Mouse (Mus musculus) lung, postnatal 0 days (tissue): Measurements from ENCODE around the gene Ddx19a. TPM values are rescaled to one million over a fixed set of nuclear protein-coding genes. Genes with fewer than 3 reads are reported as not detected.
"Not testable (repeated sequence)": the region's sequence is repeated elsewhere in the genome, so short reads cannot be mapped to it uniquely, and the experiment has no call there.

Experiments used
- ATAC-seq: fragments of 200-750 bp; cut with Nextera tagmentation; 2 replicates; pipeline ENCODE4 v1.8.0; 2017; ENCODE audit warnings: moderate library complexity
- DNase-seq: peaks from one replicate; pipeline ENCODE4 v3.0.0-alpha.2; 2016; ENCODE audit warnings: low spot score
- H3K27ac ChIP-seq: fragments of 300-500 bp; sonication (generic); 2 replicates; pipeline ENCODE4 v1.5.1; 2014; ENCODE audit warnings: antibody characterized with exemption, mild to moderate bottlenecking, low read length, mixed read lengths
- H3K27me3 ChIP-seq: fragments of 300-500 bp; sonication (generic); replicated peaks from 2 replicates; pipeline ENCODE4 v1.6.1; 2014; ENCODE audit warnings: low read length, mixed read lengths; ENCODE audit not compliant: insufficient read depth
- H3K36me3 ChIP-seq: fragments of 300-500 bp; sonication (generic); 2 replicates; pipeline ENCODE4 v1.6.1; 2014; ENCODE audit warnings: low read length, mixed read lengths; ENCODE audit not compliant: insufficient read depth
- H3K4me1 ChIP-seq: fragments of 300-500 bp; sonication (generic); 2 replicates; pipeline ENCODE4 v1.6.1; 2014; ENCODE audit warnings: antibody characterized with exemption, low read depth, low read length, mixed read lengths; ENCODE audit not compliant: insufficient read depth
- H3K4me2 ChIP-seq: fragments of 300-500 bp; sonication (generic); replicated peaks from 2 replicates; pipeline ENCODE4 v1.6.1; 2014; ENCODE audit warnings: low read depth, mild to moderate bottlenecking, low read length, moderate library complexity, mixed read lengths
- H3K4me3 ChIP-seq: fragments of 300-500 bp; sonication (generic); 2 replicates; pipeline ENCODE4 v1.5.1; 2014; ENCODE audit warnings: low read depth, low read length
- H3K9ac ChIP-seq: fragments of 300-500 bp; sonication (generic); replicated peaks from 2 replicates; pipeline ENCODE4 v1.6.1; 2014; ENCODE audit warnings: low read depth, mild to moderate bottlenecking
- H3K9me3 ChIP-seq: fragments of 300-500 bp; sonication (generic); 2 replicates; pipeline ENCODE4 v1.6.1; 2016; ENCODE audit warnings: low read length, mixed read lengths
- CTCF ChIP-seq: IDR thresholded peaks from 2 replicates; pipeline ENCODE4 v1.5.1; 2016; ENCODE audit warnings: antibody characterized with exemption, mild to moderate bottlenecking
- EP300 ChIP-seq: IDR thresholded peaks from 2 replicates; pipeline ENCODE4 v1.6.1; 2016; ENCODE audit warnings: antibody characterized with exemption, mild to moderate bottlenecking, control low read depth
- WGBS: fragments of 180-500 bp; shearing (Covaris S2); extraction: QIAGEN DNeasy Blood & Tissue Kit; methylation state at CpG from one replicate; pipeline ENCODE4 v1.1.7; 2014; 5-methylcytosine and 5-hydroxymethylcytosine counted together
- polyA plus RNA-seq: library from polyadenylated mRNA; unstranded; fragments of >200 nt; fragmentation: Nextera tagmentation; extraction: Ambion mirVana; gene quantifications from 2 replicates; pipeline ENCODE4 v1.2.1, GENCODE M21; 2015

Gene Ddx19a
- polyA plus RNA-seq, 1 experiment from 2014 or later: 8.4 TPM

DNA sequence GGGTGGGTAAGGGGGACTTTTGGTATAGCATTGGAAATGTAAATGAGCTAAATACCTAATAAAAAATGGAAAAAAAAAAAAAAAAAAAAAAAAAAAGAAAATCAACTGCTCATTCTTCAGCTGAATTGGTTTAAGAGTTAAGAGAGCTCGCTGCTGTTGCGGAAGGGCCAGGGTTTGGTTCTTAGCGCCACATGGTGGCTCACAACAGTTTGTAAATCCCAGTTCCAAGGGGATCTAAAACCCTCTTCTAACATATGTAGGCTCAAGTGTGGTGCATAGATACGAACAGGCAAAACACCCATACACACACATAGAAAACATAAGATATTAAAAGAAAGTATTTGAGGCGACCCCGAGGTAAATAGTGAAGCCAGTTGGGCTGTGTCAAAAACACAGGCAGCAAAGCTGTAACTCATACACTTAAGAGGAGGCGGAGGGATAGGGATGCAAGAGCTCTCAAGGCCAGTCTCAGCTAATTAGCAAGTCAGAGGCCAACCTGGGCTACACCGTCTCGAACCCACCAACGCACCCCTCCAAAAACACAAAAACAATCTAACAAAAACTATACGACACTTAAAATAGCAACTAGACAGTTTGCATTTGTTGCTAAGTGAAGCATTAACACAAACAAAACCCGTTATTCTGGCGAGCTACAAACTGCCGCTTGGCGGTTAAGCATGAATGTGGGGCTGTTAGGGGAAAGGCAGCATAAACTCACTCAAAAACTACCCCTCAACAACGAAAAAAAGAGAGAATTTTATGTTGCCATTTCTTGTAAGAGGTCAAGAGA is 764 bp downstream of the Ddx19a start:
- H3K27ac ChIP-seq: peak overlapping the region; percentile 88
- H3K9me3 ChIP-seq: no peaks in the 10 kb centered on the region
- peak overlapping the region; percentile 76 for H3K9ac ChIP-seq
- DNase-seq: peak; percentile 17
- ATAC-seq: no peak
- peak overlapping the region; percentile 57 for H3K4me2 ChIP-seq
- 0 out of 2 replicates have a peak, but pooled peaks cover 3% of the 10 kb centered on the region for H3K4me1 ChIP-seq
- H3K4me3 ChIP-seq: peak overlapping the region; percentile 91
- no peaks in the 10 kb centered on the region; the same call in 1 of the 2 replicates for H3K36me3 ChIP-seq
- 32% methylated on average over 16 of the region's 16 CpGs for WGBS
- no peaks in the 10 kb centered on the region for H3K27me3 ChIP-seq
- TF ChIP-seq EP300 (no peak), CTCF (no peak)

DNA sequence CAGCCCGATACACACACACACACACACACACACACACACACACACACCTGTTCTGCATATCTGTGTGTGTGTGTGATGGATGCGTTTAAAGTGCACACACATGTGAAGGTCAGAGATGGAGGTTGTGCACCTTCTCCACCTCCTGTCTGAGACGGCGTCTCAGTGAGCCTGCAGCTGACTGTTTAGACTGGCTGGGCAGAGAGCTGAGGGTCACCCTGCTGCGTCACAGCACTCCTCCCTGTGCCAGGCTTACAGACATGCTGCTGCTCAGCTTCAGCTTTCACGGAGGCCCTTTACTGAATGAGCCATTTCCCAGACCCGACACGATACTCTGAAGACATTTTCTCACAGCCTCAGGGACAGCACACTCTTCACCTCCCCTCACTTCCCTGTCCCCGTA is 7.6 kb downstream of the Ddx19a start:
- Histone ChIP-seq H3K4me3 (no peak overlapping the region), H3K9ac (no peak overlapping the region), H3K4me1 (no peaks in the 10 kb centered on the region), H3K27me3 (no peaks in the 10 kb centered on the region), H3K9me3 (no peaks in the 10 kb centered on the region), H3K27ac (no peak overlapping the region), H3K36me3 (peaks cover 35% of the 10 kb centered on the region), H3K4me2 (no peak overlapping the region)
- DNase-seq (no peak), ATAC-seq (no peak)
- no peak for TF ChIP-seq CTCF
- TF ChIP-seq EP300: no peak
- WGBS: 71% methylated on average over 9 of the region's 9 CpGs

DNA sequence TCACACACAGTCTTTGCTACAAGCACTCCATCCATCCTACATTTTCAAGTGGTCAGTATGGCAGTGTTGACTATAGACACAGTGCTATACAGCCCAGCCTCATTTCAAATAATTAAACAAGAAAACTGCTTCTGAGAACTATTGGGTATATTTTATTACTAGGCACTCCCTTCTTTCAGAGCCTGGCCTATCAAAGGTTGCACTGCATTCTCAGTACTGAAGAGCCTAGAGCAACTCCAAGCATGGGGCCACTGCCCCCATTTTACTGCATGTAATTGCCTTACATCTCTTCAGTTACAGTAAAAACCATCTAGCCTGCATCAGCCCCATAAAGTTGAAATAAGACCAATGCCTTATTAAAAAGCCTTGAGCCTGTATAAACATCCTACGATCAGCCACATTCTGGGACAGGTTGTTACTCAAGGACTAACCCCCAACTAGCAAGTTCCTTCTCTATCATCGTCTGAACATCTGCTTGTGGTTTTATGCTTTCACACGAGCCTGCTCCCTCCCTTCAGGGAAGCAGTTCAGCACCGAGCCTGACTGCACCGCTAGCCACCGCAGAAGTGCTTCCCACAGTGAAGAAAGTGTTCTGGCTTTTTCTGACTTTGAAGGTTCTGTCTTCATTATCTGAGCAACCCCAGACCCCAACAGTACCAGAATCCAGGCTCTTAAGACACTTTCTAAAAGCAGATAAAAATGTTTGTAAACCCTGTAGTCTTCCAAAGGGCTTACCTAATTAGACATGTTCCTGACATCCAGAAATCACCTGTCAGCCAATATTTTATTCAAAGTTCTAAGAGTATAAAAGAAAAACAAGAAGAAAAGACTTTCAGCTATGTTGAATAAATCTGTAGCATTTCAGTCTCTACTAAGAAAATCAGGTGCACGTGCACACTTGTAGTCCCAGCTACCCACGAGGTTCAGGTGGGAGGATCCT is 9.5 kb downstream of the Ddx19a start:
- Histone ChIP-seq H3K36me3 (peaks cover 48% of the 10 kb centered on the region), H3K27me3 (no peaks in the 10 kb centered on the region), H3K4me1 (no peaks in the 10 kb centered on the region), H3K4me3 (no peak overlapping the region), H3K27ac (no peak overlapping the region), H3K4me2 (no peak overlapping the region), H3K9ac (no peak overlapping the region), H3K9me3 (no peaks in the 10 kb centered on the region)
- ATAC-seq (no peak), DNase-seq (no peak)
- 85% methylated on average over 8 of the region's 8 CpGs for WGBS
- TF ChIP-seq EP300 (no peak), CTCF (no peak)

DNA sequence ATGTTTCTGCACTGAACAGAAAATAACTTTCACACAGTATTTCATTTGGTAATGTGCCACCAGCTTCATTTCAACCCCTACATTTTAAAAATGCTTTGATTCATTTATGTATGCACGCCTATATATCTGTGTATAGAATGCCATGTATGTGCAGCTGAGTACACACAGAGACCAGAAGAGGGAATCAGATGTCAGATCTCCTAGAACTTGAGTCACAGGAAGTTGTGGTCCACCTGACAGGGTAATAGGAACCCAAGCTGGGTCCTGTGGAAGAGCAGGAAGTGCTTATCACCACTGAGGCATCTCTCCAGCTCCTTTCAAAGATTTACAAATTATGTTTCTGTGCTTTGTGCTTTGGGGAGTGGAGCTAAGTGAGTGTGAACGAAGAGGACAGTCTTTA is 16.3 kb downstream of the Ddx19a start:
- Histone ChIP-seq H3K4me2 (no peak overlapping the region), H3K9ac (no peak overlapping the region), H3K36me3 (peaks cover 46% of the 10 kb centered on the region), H3K27me3 (no peaks in the 10 kb centered on the region), H3K27ac (no peak overlapping the region), H3K4me1 (no peaks in the 10 kb centered on the region), H3K4me3 (no peak overlapping the region), H3K9me3 (no peaks in the 10 kb centered on the region)
- TF ChIP-seq EP300 (no peak), CTCF (no peak)
- 83% methylated on average over 2 of the region's 2 CpGs for WGBS
- DNase-seq: no peak
- ATAC-seq: no peak

DNA sequence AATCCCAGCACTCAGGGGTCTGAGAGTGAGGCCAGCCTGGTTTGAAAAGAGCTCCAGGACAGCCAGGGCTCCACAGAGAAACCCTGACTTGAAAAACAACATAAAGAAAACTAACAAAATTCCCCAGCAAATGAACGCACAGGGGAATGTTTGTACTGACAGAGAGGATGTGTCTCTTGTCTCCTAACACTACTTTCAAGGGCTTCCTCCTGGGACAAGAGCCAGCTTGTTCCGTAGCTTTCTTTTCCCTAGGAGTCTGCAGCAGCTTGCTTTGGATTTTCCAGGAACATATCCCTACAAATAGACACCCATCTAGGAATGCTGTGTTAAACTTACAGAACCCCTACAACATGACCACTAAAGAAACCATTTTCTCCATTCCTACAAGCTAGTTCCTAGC is 19.6 kb downstream of the Ddx19a start:
- H3K4me2 ChIP-seq, H3K4me1 ChIP-seq, H3K4me3 ChIP-seq, H3K27me3 ChIP-seq, DNase-seq, H3K27ac ChIP-seq, H3K9ac ChIP-seq, H3K9me3 ChIP-seq: not testable (repeated sequence)
- peak; percentile 80 for ATAC-seq
- WGBS: 56% methylated on average over 2 of the region's 2 CpGs
- peaks cover 25% of the 10 kb centered on the region; the same call in 1 of the 2 replicates for H3K36me3 ChIP-seq

DNA sequence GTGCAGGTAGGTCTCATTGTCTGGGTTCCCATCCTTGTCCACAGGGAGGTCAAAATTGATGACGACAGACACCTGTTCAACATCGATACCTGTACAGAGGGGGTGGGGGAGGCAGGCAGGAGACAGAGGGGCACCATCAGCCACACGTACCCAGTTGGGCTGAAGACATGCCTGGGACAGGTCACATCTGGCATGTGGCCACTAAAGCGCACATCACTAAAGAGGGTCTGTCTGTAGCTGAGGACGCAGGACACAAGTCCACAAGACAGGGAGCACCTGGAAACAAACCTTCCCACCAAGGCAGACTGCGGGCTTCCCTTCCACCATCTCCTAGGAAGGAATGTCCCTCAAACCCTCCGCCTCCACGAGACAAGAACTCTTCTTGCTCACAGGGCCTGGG is 21.1 kb downstream of the Ddx19a start:
- H3K9ac ChIP-seq, ATAC-seq, H3K4me2 ChIP-seq, H3K27me3 ChIP-seq, DNase-seq, H3K4me3 ChIP-seq, H3K27ac ChIP-seq, H3K4me1 ChIP-seq, H3K9me3 ChIP-seq: not testable (repeated sequence)
- 0 out of 2 replicates have a peak, but pooled peaks cover 15% of the 10 kb centered on the region for H3K36me3 ChIP-seq
- WGBS: 95% methylated on average over 8 of the region's 8 CpGs
